Mouse (Mus musculus): ENCODE results near the gene Aff3.

DNA sequence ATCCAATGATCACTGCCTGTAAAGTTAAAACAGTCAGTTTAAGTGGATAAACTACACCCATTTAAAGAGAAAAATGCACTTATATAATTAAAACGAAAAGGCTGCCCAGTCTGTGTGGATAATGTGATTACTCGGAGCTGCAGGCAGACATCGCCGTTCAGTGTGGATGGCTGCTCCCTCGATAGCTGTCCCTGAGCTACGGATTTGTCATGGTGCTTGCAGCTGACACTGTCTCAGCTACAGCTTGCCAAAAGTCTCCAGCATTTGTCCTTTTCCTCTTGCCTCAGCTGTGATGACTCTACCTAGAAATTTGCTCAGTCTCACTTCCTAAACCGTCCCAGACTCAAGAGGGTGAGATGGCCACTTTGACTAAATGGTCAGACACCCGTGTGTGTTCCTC is 401.5 kb downstream of the Aff3 start:
- TF ChIP-seq CTCF (IDR thresholded peaks at IDR 0.05; ENCODE audit: low read depth) (no peak), EP300 (IDR thresholded peaks at IDR 0.05; ENCODE audit: low read depth) (no peak)

All from heart, postnatal 0 days (tissue).